Mouse (Mus musculus): Measurements from ENCODE around the gene Hrg.

DNA sequence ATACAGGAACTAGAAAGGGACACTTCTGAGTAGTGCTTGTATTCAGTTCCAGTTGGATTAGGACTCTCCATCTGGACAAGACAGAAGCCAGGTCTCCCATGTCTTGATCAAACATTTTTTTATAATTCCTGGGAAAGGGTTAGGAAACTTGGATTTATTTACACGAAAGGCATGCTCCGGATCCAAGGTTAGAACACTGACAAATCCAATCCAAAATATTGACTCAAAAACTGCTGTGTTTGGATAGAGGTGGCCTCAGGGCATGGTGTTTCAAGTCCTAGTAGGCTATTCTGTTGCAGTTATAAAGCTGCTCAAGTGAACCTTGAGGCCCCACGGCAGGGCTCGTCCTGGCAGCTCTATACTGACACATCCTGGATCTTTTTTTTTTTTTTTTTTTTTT lies 28.4 kb upstream of the Hrg start:
- TF ChIP-seq CTCF (IDR thresholded peaks at IDR 0.05; ENCODE audit: insufficient read depth, low read depth, low read length) (no peak), POLR2A (IDR thresholded peaks at IDR 0.05; ENCODE audit: insufficient read depth, low read depth, low read length) (no peak)
